Mouse (Mus musculus): ENCODE data around the gene Troap.

DNA sequence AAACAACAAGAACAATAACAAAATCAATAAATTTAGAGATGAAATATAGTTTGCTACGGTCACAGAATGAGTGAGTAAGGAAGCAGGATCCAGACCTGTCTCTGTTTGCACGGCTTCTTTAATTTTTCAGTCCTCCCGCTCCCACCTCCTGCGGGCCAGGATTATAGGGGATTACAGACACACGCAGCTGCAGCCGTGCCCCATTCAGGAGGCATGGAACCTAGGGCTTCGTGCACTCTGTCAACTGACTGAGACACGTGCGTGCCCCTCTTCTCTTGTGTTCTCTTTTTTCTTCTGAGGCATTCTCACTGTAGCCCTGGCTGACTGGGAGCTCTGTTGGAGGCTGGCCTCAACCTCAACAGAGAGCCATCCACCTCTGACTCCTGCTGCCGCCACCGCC, 55.1 kb downstream of the Troap start:
- no peak for TF ChIP-seq EP300 (optimal IDR thresholded peaks at IDR 0.05)
- no peak for TF ChIP-seq CTCF (IDR thresholded peaks at IDR 0.05; ENCODE audit: low read depth)

Measured in stomach, postnatal 0 days (tissue).